Mouse (Mus musculus) embryo, embryonic 10 days (tissue): ENCODE data around the gene Ticam1.
A peak's percentile ranks its signal among the peaks of the same experiment; 100 is the strongest.
"Not testable (repeated sequence)": the region's sequence is repeated elsewhere in the genome, so short reads cannot be mapped to it uniquely, and the experiment has no call there.

Experiments used
- DNase-seq: peaks from one replicate; pipeline ENCODE4 v3.0.0-alpha.2; 2015; ENCODE audit warnings: low spot score

The Ticam1 gene

DNA sequence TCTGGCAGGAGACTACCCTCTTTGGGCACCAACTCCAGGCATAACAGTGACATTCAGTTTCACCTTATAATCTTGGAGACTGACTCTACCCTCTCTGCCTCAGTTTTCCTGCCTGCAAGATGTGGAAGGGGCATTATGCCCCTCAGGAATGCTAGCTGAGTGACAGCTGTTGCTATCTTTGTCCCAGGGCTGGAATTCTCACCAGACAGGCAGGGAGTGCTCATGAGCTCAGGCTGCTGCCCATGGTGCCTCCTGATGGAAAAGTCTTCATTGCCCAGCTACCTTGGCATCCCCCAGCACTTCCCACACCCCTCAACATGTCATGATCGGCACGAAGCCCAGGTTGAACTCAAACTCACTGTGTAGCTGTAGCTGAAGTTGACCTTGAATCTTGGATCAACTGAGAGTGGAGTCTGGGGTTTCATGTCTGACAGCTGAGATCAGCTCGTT is 13.9 kb downstream of the Ticam1 start:
- no peak for DNase-seq

DNA sequence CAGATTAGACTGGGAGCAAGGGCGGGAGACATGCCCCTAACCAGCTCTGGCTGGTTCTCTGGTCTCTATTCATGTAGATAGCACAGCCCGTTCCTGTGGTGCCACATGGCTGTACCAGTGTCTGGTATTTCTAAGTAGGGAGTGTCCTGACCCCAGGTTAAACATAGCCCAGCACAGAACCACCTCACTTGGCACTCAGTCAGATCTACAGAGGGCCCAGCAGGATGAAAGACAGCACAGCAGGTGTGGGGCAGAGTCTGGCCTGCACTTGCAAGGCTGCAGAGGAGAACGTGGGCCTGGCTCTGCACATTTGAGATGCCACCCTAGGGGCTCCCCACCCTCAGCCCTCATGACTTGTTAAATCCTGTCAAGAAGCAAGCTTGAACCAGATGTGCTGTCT is 15.4 kb downstream of the Ticam1 start:
- DNase-seq = no peak

DNA sequence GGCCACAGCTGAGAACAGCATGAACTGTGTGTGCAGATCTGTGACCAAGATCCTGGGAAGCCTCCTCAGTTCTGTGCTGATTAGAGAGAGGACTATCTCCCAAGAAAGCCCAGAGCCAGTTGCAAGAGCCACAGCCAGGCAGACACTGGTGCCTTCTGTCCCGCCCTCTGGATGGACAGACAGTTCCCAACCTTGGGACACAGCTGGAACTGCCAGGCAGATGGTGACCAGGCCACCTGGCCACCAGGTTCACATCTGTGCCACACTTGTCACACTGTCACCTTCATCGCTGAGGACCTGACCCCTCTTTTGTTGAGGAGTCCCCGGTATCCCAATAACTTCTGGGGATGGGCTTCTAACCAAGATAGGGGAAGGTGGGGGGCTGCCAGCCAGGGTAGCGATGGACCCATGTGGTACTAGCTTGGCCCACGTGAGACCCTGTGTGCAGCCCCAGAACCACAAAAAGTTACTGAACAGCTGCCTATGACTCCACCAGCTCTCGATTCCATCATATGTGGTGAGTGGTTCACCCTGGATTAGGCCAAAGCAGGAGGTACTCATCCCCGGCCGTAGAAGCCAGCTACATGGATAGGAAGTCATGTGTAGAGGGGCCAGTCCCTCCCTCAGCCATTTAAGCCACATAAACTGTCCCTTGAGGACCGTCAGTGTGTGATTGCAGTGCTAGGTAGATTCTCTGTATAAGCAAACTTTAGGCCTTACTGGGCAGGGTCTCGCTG is 17.1 kb downstream of the Ticam1 start:
- no peak for DNase-seq

DNA sequence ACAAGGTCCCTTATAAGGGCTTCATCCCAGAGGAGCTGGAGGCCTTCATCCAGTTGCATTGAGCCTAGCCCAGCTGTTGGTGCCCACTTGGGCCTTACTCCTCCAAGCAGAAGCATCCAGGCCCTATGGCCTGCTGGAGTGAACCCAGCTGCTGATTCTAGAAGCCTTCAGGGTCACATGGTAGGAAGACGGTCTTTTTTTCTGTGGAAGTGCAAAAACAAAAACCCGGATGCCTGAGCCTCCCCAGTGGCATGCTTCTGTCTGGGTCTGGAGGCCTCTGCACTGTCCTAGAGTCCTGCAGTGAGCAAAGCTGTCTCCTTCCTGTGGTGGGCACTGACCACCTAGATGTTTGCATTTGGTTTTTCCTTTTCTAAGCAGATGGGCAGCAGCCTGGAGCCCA is 17.8 kb downstream of the Ticam1 start:
- not testable (repeated sequence) for DNase-seq

DNA sequence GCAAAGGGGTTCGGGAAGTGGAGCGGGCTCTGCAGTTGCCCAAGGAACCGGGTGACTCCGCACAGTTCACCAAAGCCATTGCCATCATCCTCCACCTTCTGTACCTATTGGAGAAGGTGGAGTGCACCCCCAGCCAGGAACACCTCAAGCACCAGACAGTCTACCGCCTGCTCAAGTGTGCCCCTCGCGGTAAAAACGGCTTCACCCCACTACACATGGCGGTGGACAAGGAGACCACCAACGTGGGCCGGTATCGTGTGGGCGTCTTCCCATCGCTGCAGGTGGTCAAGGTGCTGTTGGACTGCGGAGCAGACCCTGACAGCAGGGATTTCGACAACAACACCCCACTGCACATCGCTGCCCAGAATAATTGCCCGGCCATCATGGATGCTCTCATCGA is 18.3 kb downstream of the Ticam1 start:
- DNase-seq = not testable (repeated sequence)

DNA sequence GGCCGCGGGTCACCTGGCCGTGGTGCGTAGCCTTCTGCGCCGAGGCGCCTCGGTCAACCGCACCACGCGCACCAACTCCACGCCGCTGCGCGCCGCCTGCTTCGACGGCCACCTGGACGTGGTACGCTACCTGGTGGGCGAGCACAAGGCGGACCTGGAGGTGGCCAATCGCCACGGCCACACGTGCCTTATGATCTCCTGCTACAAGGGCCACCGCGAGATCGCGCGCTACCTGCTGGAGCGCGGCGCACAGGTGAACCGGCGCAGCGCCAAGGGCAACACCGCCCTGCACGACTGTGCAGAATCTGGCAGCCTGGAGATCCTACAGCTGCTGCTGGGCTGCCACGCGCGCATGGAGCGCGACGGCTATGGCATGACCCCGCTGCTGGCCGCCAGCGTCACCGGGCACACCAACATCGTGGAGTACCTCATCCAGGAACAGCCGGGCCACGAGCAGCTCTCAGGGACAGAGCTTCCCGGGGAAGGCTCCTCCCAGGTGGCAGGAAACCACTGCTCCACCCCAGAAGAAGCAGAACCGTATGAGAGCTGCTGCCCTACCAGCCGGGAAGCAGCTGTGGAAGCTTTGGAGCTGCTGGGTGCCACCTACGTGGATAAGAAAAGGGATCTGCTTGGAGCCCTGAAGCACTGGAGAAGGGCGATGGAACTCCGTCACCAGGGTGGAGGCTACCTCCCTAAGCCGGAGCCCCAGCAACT is 19.2 kb downstream of the Ticam1 start:
- no peak for DNase-seq

DNA sequence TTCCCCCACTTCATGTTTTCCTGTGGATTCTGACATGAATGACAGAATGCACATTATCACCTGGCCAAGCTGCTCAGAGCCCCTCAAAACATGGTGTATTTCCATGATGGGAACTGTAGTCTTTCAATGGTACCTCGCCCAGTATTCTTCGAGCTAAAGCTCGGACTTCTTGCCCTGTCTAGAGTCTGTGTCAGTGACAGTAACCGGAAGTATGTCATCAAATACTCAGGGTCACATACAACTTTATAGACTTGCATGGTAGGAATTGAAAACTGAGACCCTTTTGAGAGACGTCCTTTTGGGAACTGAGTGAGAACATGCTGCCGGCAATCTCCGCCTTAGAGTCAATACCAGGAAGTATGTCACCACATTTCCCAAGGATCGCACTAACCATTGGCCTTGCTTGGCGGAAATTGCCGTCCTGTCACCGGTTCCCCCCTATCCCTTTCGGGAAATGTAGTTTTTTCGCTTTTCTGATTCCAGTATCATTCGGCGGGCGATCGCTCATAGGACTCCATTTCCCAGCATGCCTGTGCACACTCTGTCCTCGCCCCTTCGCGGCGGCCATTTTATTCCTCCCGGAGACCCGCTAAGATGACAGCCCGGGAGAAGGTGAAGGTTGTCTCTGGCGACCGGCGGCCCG is 20.2 kb downstream of the Ticam1 start, which contains the start of gene Fem1a:
Gene Fem1a (plus strand): TSS at position 572 of the 643 bp plus-strand sequence.
- peak; percentile 98 for DNase-seq

DNA sequence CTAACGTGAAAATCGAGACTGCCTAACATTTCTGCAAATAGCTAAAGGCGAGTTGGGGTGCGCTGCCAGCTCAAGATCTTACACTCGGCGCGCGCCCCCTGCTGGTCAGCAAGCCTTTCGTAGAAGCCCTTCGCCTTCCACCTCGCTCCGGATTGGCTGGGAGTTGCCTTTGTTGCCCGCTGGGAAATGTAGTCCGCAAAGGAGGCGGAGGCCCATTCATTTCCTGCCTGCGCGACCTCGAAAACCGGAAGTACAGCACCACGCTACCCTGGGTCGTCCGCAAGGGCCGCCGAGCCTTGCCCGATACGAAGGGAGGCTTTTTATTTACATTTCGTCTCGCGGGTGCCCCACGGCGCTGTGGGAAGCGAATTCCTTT is 20.7 kb downstream of the Ticam1 start:
- DNase-seq = peak; percentile 99

DNA sequence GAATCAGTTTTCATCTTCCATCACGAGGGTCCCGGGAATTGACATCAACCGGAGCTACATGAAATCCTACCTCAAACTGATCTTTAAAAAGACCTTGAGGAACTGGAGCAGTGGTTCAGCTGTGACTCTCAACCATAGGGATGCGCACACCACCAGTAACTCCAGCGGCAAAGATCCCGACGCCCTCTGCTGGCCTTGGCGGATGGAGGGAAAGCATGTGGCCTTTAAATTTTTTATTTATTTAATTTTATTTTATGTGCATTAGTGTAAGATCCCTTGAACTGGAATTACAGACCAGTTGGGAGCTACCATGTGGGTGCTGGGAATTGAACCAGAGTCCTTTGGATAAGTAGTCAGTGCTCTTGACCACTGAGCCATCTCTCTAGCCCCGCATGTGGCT is 21.2 kb downstream of the Ticam1 start:
- DNase-seq = peak; percentile 45

DNA sequence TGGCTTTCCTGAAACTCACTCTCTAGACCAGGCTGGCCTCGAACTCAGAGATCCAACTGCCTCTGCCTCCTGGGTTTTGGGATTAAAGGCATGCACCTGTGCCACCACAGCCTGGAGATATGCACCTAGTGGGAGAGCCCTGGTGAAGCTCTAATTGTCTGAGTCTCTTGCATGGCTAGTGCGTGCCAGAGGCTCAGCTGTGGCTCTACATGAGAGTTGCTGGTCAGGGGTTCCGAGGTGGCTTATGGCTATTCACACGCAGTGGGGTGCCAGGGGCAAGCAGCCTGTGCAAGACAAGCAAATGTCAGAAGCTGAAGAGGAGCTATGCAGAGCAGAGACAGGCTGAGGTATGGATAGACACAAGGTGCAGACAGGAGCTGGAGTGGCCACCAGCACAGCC is 21.9 kb downstream of the Ticam1 start:
- DNase-seq = no peak

DNA sequence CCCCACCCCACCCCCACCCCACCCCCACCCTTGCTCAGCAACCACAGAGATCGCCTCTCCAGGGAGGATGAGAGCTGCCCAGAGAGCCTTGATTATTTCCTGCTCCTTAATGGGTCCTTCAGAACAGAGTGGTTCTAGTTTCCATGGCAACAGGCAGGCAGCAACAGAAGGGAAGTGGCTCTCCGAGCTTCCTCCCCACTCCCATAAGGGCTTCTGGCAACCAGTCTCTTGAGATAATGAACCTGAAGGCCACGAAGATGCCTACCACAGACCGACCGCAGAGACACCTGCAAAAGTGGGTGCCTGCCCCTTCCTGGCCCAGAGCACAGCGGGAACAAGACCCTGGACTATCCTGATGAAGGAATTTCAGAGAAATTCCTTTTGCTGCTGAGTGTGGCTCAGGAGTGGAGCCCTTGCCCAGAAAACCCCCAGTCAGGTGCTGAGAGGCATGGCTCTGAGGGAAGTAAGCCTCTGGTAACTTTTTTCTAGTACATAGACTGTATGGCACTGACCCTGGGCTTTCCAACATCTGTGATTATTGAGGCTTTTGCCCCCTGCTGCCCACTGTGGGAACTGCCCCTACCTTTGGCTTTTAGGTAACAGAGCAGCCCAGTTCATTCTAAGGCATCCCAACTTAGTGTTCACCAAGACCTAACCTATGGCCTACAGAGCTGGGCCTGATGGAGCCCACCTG is 25.3 kb downstream of the Ticam1 start:
- peak; percentile 71 for DNase-seq

DNA sequence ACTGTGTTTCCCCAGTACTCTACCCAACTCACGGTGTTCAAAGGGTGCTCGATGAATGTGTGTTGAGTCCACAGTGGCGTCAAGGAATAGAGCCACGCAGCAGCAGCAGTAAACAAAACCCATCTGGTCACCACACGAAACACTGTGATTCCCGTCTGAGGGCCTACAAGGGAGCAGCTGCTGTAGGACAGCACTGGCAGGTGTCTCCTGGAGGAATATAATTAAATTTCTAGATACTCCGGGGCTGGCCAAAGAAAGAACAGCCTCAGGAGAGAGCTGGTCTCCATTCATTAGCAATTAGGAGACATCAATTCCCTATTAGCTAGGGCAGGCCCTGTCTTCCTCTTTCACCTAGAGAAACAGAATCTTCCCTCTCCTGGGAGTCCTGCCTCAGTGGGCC is 31.0 kb downstream of the Ticam1 start:
- no peak for DNase-seq

DNA sequence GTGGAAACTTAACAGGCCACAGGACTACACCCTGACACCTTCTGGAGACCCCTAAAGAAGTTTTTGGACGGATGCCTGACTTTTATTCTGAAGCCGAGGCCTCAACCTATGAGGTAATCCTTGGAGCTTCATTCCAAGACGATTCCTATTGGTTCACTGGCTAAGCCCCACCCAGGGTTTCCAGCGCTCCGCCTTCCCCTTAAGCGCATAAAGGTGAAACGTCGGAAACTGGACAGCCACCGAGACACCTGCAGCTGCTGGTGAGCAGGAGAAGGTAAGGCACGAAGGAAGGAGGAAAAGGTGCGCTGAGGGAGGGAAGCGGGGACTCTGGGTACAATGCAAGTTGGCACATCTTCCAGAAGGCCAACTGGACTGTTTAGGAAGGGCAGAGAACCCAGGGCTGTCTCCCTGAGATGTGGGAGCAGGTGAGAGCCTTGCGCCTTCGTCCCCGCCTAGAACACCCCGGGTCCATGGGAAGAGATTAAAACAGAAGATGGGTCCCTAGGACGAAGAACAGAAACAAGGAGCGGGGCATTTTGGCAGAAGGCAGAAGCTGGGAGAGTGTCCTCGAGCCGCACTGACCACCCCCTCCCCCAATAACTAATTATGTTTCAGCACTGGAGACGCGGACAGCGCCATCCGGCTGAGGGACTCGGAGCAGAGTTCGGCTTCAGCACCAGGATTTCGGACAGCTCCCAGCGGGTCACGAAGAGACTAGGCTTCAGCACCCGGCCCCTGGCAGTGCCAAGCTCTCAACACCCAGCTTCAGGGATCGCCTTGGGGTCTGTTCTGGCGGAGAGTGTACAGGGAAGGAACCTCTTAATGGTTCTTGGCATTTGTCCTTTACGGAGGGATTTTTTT is 34.8 kb downstream of the Ticam1 start:
- peak; percentile 94 for DNase-seq

DNA sequence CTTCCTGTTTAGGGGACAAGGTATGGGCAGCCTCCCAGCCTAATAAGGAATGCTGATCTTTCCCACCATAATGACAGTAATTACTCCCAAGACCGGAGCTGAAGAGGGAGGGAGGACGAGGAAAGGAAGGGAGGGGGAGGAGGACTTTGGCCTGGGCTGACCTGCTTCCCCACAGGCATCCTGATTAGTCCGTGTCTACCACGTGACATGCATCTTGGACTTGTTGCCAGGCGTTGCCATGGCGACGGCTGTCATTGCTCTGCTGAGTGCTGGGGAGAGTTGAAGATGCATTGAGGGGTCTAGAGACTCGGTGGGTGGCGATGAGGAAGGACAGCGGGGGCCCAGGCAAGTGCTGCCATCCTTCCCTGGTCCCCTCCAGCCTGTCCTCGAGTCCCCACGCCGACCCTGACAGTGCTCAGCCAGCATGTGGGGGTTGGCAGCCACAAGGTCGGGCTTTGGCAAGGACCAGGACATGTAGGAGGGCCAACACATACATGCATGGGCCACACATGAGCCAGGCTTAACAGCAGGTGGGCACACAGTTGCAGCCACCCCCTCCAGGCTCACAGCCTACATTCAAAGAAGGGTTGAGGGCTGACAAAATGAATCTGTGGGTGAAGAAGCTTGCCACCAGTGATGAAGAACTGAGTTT is 42.6 kb downstream of the Ticam1 start:
- peak; percentile 95 for DNase-seq

DNA sequence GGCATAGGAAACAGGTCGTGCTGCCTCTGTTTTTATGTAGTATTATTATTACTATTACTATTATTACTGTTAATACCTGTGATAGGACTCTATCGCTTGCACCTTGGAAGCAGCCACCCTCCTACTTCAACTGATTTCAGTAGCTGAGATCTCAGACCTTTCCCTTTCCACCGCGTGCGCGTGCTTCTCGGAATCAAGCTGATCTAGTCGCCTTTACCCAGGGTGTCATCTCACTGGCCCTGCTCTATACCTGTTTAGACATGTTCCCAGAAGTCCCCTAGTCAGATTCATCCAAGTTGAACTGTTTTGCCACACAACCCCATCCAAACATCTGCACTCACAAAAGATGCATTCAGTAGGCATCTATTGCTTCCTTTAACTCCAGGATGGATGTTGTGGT is 43.2 kb downstream of the Ticam1 start:
- no peak for DNase-seq

DNA sequence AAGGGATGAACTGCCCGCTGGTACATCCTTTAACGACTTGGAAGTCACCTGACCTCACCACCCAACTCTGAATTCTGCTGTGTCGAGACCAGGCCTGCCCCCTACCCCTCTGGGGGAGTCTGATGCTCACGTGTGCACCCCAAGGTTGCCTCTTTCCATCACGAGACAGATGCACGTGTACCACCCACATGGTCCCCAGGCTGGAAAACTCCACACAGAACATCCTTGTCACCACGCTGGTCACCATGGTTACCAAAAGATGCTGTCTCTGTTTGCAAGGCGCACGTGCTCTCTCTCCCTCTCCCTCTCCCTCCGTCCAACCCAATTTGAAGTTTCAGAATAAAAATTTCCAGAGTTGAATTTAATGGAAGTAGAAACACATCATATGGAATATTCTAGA is 46.6 kb downstream of the Ticam1 start:
- DNase-seq = no peak

DNA sequence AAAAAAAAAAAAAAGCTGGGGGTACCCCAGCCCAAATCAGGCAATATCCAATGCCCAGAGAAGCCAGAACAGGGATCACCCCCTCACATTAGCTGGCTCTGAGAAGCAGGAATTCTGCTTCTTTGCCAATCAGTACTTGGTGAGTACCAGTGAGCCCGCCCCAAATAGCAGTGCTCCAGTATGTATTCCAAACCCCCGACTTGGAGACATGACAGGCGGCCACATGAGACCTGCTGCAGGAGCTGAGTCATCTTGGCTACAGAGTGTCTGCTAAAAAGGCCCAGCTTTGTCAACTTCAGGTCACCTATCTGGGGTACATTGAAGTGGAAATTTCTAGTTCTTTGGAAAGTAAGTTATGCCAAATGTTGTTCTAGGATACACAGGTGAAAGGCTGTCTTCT is 50.0 kb downstream of the Ticam1 start:
- no peak for DNase-seq

DNA sequence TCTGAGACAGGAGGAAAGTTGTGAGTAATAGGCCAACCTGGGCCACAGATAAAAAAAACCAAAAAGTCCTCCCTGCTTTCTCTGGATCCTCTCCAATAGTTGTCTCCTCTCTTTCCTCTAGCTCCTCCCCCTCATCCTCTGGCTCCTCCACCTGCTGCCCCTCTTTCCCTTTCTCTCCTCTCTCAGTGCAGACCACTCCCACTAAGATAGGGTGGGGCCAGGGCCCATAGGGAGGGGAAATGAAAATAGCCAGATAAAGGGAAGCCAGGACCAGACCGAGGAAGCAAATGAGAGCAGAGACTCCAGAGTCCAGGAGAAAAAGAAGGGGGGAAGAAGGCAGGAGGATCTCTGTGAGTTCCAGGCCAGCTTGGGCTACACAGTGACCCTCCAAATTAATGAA is 51.7 kb downstream of the Ticam1 start:
- DNase-seq = no peak

DNA sequence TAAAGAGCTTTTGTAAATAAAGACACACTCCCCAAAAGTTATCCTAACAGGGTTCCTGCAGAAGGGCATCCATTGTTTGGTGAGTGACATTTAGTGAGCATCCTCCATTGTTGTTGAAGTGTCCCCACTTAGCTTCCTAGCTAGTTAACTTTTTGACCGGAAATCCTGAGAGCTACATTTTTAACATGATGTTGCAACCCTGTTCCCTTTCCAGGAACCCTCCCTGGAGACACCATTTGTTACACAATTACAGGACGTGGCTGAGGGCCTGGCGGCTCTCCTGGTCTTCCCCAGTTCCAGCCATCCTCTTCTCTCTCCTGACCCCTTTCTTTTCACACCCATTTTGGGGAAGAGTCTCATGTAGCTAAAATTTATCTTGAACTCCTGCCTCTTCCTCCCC is 56.8 kb downstream of the Ticam1 start:
- DNase-seq = no peak
